Mouse (Mus musculus): Measurements from ENCODE around the gene H2afv.

GRCm38 (mm10) chr11:6437667-6438066 lies 6.6 kb downstream of the H2afv start:
- TF ChIP-seq CTCF (IDR thresholded peaks at IDR 0.05; ENCODE audit: insufficient read depth, low read length) (no peak), POLR2A (IDR thresholded peaks at IDR 0.05; ENCODE audit: borderline replicate concordance, extremely low read depth, low read depth, low read length) (no peak)
